Mouse (Mus musculus): ENCODE data around the gene Morc3.

Morc3 gene

DNA sequence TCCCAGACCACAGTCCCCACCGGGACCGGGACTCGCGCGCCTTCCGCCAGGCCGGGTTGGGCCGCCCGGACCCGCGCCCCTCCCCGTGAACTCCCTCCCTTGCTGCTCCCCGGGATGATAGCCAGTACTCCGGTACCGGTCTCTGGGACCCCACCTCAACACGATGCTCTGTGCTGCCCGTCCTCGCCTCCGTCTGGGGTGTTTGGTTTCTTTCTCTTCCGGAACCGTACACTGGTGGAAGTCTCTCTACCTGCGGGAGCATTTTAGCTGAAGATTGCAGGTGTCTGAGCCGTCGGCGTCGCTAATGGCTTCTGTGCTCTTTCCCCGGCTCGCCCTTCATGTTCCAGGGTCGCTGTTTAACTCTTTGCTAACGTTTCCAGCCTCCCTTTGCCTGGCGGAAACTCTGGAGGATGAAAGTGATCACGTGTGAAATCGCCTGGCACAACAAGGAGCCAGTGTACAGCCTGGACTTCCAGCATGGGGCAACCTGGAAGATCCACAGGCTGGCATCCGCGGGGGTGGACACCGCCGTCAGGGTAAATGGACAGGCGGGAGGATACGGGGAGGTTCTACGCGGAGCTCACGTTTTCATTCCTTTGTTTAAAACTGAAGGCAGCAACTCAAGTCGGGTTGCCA is 52.3 kb downstream of the Morc3 start:
- DNase-seq, result peak; percentile 27 to 43

DNA sequence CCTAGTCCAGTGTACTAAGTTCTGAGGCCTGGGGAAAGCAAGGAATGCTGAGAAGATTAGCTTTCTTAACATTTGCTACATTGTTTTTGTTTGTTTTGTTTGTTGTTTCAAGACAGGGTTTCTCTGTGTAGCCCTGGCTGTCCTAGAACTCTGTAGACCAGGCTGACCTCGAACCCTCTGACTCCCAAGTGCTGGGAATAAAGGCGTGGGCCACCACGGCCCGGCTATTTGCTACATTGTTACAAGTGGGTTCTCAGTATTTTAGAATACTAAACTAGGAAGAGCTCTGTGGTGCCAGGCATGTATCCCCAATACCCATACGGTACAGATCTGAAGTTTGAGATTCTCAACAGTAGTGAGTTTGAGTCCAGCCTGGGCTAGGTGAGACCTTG is 52.8 kb downstream of the Morc3 start:
- peak in 1 of 2 experiments; percentile 12 for DNase-seq

DNA sequence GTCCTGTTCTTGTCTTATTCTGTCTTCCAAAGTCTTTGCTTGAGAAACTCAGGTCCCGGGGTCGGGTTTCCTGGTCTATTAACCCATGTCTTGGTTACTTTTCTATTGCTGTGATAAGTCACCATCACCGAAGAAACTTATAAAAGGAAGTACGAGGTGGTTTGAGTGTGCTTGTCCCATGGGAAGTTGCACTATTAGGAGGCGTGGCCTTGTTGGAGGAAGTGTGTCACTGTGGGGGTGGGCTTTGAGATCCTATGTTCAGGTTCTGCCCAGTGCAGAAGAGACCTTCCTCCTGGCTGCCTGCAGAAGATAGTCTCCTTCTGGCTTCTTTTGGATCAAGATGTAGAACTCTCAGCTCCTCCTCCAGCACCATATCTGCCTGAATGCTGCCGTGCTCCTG is 56.6 kb downstream of the Morc3 start:
- no peak for DNase-seq

DNA sequence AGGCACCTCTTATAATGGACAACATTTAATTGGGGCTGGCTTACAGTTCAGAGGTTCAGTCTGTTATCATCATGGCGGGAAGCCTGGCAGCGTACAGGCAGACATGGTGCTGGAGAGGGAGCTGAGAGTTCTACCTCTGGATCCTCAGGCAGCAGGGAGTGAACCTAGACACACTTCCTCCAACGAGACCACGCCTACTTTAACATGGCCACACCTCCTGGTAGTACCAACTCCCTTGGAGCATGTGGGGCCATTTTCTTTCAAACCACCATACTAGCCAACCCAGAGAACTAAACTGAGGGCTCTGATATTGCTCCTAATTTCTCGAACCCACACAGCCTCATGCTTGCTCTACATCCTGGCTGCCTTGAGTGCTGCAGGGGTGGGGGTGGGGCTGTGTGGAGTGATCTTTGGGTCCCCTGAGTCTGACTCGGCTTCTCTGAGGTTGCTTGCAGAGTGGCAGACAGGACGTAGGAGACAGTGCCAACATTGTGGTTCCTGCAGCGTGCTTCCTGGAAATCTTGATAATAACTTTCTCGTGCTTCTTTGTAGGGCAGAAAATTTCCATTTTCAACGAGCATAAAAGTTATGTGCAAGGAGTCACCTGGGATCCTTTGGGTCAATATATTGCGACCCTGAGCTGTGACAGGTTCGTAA is 59.2 kb downstream of the Morc3 start:
- no peak for DNase-seq

DNA sequence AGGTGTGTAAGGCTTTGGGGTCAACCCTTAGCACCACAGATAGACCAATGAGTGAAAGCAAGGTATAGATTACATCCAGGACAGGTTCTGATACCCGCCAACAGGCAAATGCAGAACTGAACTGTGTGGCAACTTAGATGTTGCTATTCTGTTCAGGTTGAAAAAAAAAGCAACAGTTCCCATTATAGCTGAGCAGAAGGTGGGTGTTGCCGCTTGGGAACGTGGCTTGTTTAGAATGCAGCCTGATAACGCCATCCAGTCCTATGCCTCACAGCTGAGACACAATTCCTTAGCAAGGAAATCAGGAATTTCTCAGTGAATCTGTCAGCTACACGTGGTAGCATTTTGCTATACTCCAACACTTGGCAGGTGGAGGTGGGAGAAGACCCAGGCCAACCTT is 61.4 kb downstream of the Morc3 start:
- DNase-seq, result no peak

DNA sequence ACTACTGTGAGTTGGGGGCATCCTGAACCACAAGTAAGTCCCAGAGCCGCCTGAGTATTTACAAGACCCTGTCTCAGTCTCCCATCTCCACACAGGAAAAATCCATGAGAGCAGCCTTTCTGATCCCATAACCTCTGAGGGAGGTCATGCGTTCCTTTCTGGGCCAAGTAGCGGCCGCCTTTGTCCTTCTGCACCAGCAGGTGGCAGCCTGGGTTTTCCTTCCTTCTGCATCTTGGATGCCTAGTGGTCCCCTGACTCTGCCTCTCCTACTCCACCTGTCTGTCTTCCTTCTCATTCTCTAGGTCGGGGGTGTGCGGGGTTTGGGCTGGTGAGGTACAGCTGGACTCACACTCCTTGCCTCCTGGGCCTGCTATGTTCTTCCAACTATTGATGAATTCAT is 71.1 kb downstream of the Morc3 start:
- peak in 1 of 2 experiments; percentile 14 for DNase-seq

DNA sequence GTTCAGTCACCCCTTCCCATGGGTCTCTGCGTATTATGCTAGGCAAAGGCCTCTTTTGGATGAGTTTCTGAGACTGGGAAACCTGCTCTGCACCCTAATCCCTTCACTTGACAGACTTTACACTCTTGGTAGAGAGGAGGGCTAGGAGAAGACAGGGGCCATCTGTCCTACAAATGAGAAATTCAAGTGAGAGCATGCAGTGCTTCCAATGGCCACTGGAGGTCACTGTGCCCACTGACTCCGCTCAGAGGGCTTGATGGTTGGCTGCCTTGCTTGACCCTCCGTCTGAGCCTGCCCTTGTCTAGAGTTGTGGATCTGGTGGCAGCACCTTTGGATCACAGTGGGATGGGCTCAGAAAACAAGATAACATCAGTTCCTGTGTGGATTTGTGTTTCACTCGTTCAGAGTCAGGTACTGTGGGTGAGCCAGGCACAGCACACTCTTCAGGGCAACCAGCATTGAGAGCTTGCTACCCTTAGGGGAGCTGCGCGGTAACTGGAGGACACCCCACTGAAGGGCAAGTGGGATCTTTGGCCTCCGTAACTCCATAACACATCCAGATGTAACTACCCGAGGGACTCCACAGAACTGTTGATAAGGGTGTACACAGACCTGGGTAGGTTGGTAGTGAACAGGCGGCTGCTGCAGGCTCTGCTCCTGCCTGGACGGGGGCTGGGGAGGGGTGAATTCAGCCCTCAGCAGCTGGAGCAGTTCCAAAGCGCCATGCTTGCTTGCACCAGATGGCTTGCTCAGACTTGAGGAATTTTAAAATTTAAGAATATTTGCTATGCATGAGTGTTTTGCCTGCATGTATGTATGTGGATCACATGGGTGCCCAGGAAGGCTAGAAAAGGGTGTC is 74.5 kb downstream of the Morc3 start:
- DNase-seq, result peak; percentile 83 to 88

DNA sequence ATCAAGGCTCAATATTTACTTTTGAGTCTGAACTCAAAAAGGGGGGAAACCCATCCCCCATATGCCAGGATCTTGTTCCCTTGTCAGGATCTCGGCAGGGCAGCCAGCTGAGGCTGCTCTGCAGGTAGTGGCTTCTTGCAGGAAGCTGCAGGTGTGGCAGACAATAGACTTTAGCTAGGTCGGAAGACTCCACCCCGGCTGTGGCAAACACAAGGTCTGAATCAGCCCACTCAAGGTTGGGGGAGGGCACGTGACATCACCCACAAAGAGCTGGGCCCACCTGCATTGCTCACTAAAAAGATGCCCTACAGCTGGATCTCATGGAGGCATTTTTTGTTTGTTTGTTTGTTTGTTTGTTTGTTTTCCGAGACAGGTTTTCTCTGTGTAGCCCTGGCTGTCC is 75.8 kb downstream of the Morc3 start:
- DNase-seq, result no peak

DNA sequence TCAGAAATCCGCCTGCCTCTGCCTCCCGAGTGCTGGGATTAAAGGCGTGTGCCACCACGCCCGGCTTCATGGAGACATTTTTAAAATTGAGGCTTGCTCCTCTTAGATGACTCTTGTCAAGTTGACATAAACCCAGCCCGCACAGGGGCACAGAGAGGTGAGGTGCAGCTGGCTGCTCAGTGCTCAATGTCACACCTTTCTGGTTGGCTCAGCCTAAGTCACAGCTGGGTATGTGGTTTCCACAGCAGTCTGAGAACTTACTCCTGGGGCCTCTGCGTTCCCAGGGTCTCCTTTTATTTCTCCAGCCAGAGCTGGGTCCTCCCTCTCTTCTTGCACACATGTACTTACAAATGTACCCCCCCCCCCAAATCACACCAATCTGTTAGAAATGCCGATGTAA is 76.3 kb downstream of the Morc3 start:
- DNase-seq, result no peak

DNA sequence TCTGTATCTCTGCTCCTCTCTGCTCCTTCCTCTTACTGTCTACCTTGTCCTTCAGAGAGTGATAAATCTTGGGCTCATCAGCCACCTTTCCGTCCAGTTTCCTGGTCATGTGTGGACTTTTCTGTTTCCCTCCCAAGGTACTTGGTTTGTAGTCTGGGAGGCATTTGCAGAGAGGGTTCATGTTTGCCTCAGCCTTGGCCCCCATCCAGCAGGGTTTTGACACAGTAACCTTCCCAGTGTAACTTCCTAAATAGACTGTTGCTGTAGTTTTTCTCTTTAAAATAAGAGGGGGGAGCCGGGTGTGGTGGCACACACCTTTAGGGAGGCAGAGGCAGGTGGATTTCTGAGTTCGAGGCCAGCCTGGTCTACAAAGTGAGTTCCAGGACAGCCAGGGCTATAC is 78.0 kb downstream of the Morc3 start:
- peak in 1 of 2 experiments; percentile 22 for DNase-seq

DNA sequence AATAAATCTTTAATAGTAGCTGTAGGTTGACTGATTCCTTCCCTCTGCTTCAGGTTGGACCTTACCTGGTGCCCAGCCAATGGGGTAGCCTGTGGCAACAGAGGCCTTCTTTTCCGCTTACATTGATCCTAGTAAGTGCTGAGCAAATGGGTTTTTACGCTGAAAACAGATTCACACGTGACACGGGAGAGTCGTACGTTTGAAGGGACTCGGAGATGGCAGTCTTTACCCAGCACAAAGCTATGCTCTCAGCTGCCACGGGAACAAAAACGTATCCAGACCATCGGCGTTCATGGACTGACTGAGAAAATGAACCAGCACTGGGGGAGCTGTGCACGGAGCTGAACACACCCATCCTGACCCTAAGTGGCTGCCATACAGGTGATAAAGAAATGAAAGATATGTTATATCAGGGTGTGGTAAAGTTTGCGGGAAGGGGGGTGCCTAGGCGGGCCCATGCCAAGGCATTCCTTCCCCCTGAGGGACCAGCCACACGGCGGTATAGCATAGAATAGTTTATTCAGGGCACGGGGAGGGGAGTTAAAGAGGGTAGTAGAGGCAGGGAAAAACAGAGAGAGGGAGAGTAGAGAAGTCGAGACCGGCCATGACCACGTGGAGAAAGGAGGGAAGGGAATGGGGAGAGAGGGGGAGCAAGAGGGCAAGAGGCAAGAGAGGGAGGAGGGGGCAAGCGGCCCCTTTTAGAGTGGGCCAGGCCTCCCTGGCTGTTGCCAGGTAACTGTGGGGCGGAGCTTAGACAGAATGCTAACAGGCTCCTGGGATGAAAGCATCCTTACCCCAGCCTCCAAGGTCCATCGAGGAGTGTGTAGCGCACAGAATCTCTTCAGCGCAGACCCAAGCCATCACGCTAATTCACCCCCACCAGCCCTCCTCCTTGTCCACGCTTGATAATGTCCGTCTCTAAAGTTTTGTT is 79.1 kb downstream of the Morc3 start:
- DNase-seq, result no peak

DNA sequence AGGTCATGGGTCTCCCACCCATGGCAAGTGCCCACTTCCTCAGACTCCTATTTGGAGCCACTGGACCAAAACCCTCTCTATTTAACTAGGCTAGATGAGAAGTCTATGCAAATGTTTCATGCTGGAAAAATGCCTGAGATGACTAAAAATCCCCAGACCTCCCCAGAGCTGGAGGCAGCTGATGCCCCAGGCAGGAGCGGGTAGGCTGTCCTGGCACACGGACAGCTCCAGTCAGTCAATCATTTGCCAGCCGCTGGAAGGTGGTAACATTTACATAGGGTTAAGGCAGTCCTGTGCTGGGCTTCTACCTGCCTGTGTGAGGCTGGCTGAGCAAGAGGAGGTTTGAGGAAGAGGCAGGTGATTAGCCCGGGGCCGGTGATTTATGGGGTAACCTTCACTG is 80.2 kb downstream of the Morc3 start:
- DNase-seq, result no peak

DNA sequence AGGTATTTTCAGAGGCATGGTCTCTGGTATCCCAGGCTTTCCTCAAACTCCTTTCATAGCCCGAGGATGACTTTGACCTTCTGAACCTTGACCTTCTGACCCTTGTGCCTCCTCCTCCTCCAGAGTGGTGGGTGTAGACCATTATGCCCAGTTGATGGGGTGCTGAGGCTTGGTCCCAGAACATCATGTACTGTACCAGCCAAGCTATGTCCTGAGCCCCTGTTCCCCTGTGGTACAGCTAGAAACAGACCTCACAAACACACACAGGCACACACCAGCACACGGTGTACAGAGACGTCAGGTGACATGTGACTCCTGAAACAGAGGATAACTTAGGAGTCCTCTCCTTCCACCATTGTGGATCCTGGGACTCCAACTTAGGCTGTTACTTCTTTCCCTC is 80.9 kb downstream of the Morc3 start:
- no peak for DNase-seq

DNA sequence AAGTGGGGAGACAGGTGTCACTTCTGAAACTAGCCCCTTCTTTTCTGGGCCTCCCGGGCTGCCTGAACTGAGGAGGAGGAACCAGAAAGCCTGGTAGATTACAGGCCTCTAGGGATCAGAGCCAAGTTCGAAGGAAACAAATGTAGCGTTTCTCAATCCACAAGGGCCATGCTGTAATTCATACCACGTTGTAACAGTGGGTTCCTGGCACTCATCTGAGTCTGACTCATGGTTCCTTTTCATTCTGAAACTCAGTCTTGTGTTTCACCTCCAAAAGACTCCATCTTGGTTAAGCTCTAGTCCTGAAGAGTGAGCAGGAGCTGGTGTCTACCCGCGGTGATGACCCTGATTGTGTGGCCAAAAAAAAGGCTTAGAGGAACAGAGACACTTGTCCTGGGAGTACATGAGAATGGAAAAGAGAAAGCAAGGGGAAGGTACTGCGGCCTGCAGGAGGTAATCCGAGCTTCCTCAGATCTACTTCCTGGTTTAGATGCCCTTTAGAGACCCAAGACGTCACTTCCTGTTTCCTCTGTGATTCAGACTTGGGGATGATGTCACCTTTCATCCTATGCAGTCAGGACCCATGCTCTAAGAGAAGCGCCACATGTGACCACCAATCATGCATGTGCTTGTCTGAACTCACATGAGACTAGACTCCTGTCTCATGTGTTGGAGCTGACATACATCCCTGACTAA is 82.1 kb downstream of the Morc3 start:
- no peak for DNase-seq

DNA sequence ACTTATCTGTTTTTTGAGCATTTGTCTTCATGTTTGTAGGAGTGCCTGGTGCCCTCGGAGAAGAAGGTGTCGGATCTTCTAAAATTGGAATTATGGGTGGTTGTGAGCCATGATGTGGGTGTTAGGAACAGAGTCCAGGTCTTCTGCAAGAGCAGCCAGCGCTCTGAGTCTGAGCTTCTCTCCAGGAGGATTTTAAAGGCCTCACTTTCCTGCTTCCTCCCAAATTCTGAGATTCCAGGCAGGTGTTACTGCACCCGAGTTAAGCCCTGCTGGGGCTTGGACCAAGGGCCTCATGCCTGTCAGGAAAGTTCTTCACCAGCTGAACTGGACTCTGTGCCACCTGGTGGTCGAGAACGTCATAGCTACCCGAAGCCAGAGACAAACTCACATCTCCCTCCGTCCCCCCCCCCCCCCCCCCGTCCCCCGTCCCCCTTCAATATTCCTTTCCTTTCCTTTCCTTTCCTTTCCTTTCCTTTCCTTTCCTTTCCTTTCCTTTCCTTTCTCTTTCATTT is 83.5 kb downstream of the Morc3 start:
- peak in 1 of 2 experiments; percentile 64 for DNase-seq

DNA sequence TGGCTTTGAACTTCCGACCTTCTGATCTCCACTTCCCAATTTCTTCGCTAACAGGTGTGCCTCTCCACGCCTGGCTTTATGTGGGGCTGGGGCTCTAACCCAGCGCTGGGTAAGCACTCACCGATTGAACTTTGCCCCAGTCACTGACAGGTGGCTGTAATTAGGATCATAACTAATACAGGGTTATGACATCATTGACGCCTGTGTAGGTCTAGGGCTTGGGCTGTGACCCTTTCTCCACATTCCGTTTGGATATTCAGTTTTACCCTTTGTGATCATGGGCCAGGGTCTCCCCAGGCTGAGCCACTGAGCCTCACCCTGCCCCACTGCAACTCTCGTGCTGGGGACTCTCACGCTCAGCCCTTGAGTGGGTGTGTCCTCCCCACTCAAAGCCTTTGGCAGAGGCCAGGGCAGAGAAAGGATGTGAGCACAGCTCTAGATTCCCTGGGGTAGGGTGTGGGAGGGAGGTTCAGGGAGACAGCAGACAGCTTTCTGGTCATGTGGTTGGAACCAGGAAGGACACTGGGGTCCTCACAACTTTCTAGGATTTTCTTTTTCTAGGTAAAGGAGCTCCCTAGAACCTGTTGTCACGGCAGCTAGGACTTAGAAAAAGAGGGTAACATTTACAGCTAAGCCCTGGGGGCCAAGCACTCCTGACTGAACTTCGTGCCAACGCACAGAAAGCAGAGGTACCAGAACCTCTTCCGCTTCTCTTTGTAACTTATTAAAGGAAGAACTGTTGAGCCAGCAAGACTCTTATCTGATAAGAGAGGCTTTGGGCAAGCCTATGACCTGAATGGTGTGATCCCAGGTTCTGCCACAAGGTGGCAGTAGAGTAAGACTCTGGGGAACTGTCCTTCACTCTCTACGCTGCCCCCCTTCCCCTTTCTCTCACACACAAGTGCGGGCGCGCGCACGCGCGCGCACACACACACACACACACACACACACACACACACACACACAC is 86.1 kb downstream of the Morc3 start:
- DNase-seq, result peak; percentile 91 to 95

DNA sequence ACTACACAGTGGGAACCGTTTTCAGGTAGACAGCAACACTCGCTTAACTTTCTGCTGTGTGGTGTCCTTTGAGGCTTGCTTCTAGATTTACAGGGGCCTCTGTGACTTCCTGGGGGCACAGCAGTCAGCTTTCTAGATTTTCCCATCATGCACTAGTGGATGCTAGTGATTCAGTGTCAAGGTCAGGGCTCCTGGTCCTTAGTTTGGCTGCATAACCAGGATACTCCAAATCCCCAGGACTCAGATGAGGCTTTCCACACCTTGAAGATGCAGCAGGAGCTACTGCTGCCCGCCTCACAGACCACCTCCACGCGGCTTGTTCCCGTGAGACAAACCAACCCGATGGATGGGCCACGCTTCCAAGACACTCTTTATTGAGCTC is 86.7 kb downstream of the Morc3 start:
- DNase-seq, result no peak

DNA sequence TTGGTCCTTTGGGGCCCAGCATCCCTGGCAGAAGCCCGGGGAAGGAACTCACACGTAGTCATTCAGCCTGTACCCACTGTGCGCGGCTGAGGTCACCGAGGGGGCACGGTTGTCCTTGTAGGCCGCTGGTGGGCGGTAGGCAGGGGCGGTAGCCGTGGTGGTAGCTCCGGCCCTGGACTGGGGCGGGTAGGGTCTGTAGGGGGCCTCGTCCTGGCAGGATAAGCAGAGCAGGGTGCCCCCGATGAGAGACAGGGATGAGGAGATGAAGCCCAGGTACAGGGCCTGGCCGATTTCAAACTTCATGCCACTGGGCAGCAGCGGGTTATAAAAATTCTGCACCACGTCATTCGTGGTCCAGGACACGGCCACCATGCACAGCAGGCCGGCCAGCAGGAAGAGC is 87.3 kb downstream of the Morc3 start:
- no peak for DNase-seq

DNA sequence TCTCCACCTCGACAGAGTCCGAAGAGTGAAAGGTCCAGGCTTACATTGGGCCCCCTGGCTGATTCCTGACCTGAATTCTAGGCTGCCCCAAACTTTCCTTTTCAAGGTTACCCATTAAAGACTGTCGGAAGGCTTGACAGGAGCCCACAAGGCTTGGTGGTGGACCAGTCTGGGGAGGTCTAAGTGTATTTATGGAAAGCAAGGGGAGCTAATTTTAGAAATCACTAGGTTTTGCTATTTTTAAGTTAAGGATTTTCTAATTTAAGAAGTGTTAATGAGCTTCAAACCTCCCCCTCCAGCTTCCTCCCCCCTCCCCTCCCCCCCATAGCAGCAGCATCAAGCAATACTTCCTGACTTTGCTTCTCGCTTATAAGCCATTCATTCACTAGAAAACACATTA is 88.8 kb downstream of the Morc3 start:
- no peak for DNase-seq

DNA sequence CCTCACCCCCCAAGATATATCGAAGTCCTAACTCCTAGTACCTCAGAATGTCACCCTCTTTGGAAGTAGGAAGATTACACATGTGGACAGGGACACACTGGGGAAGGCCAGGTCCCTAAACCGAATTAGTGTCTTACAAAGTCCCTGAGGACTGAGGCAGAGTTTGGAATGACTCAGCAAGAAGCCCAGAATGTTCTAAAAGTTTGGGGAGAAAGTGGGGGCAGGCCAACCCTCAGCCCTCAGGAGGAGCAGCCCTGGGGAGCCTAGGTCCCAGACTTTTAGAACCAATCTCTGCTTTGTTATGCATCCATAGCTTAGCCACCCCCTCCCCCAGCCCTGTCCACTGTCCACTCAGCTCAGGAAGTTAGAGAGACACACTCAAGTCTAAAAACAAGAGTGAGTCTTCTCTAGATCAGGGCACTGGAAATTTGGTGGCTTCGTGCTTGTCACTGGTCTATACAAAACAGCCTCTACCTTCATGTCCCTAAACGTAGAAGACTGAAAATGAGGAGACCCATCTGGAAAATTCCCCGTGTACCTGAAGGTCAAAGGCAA is 91.0 kb downstream of the Morc3 start:
- DNase-seq, result no peak
